18 mouse cellular contexts compared by ENCODE assay signal in the genomic region with DNA sequence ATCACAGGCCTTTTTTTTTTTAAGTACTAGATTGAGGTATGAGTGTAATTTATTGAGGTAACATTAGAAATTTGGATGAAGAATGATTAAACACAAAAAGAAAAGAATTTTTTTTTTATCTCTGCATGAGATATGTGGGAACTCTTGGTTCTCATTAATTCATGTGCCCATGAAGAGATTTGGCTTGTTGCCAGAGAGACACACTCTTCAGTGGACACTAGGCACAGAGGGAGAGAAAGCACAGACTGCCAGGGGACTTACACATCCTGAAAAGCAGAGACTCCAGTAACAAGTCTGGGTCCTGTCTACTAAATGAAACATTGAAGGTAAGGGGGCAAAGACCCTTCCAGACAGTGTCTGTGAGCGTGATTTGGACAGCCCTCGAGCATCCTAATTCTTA.
"Had no signal": no experiment of that assay in that cellular context is flagged by ENCODE, and none has a peak within 500 bp of the region (broad histone marks: within the 10 kb centered on the region; RNA-seq: fewer than 3 reads in every experiment).

No protein-coding gene starts in this region.

- ATAC-seq: liver, embryonic 12.5 days; midbrain, embryonic 13.5 days had no signal

- DNase-seq: kidney, adult 18-20 months; kidney, postnatal 10 days; kidney, postnatal 36 days; layer of hippocampus, postnatal 36 days; lung, adult 18-20 months; lung, postnatal 10 days; lung, postnatal 36 days; thymus, adult 2 months; thymus, postnatal 14 days; thymus, postnatal 4 days had no signal

- H3K4me2 ChIP-seq: liver, embryonic 12.5 days; liver, embryonic 15.5 days; lung, embryonic 15.5 days; midbrain, embryonic 13.5 days had no signal

- H3K9ac ChIP-seq: liver, embryonic 12.5 days; liver, embryonic 15.5 days; lung, embryonic 15.5 days; midbrain, embryonic 13.5 days had no signal

- H3K9me3 ChIP-seq: liver, embryonic 12.5 days; liver, embryonic 15.5 days; lung, embryonic 15.5 days; megakaryocyte, embryonic 14.5 days; midbrain, embryonic 10.5 days; midbrain, embryonic 13.5 days had no signal

- H3K4me3 ChIP-seq: left cerebral cortex, adult 2 months; liver, embryonic 12.5 days; liver, embryonic 15.5 days; lung, embryonic 15.5 days; megakaryocyte, embryonic 14.5 days; midbrain, embryonic 10.5 days; midbrain, embryonic 13.5 days had no signal

- H3K27me3 ChIP-seq: liver, embryonic 12.5 days; liver, embryonic 15.5 days; lung, embryonic 15.5 days; megakaryocyte, embryonic 14.5 days; midbrain, embryonic 13.5 days had no signal

- H3K27ac ChIP-seq: left cerebral cortex, adult 2 months; liver, embryonic 12.5 days; liver, embryonic 15.5 days; lung, embryonic 15.5 days; midbrain, embryonic 10.5 days; midbrain, embryonic 13.5 days; stomach, postnatal 0 days had no signal
